Mouse (Mus musculus): ENCODE results near the gene Amotl1.

The Amotl1 gene

GRCm38 (mm10) chr9:14547584-14548365, 97.1 kb downstream of the Amotl1 start:
- DNase-seq (ENCODE audit: low spot score), result no peak

GRCm38 (mm10) chr9:14544034-14544757, 100.7 kb downstream of the Amotl1 start:
- DNase-seq (ENCODE audit: low spot score), result no peak

- DNase-seq (ENCODE audit: low spot score), result no peak
Observed at GRCm38 (mm10) chr9:14534833-14535456, 109.9 kb downstream of the Amotl1 start.

GRCm38 (mm10) chr9:14533659-14534058, 111.2 kb downstream of the Amotl1 start:
- DNase-seq (ENCODE audit: low spot score), result no peak

- DNase-seq (ENCODE audit: low spot score), result no peak
Observed at GRCm38 (mm10) chr9:14532283-14532682, 112.6 kb downstream of the Amotl1 start.

- DNase-seq (ENCODE audit: low spot score), result no peak
Observed at GRCm38 (mm10) chr9:14530004-14530403, 114.9 kb downstream of the Amotl1 start.

GRCm38 (mm10) chr9:14523408-14524043, 121.3 kb downstream of the Amotl1 start:
- peak; percentile 74 for DNase-seq (ENCODE audit: low spot score)

GRCm38 (mm10) chr9:14521695-14522094, 123.2 kb downstream of the Amotl1 start:
- no peak for DNase-seq (ENCODE audit: low spot score)

- no peak for DNase-seq (ENCODE audit: low spot score)
Observed at GRCm38 (mm10) chr9:14520971-14521670, 123.7 kb downstream of the Amotl1 start.

- no peak for DNase-seq (ENCODE audit: low spot score)
Observed at GRCm38 (mm10) chr9:14518105-14518504, 126.8 kb downstream of the Amotl1 start.

GRCm38 (mm10) chr9:14517296-14517695, 127.6 kb downstream of the Amotl1 start:
- no peak for DNase-seq (ENCODE audit: low spot score)

GRCm38 (mm10) chr9:14512633-14513445, 132.0 kb downstream of the Amotl1 start:
- peak; percentile 14 for DNase-seq (ENCODE audit: low spot score)

- DNase-seq (ENCODE audit: low spot score), result no peak
Observed at GRCm38 (mm10) chr9:14500916-14501424, 143.9 kb downstream of the Amotl1 start.

GRCm38 (mm10) chr9:14500023-14500915, 144.6 kb downstream of the Amotl1 start, which contains the start of the genes Kdm4d and Cwc15:
Gene Kdm4d, minus strand, starts transcription at chr9:14500482.
Gene Cwc15, plus strand, starts transcription at chr9:14500617.
- DNase-seq (ENCODE audit: low spot score), result peak; percentile 87

- no peak for DNase-seq (ENCODE audit: low spot score)
Observed at GRCm38 (mm10) chr9:14498896-14499705, 145.8 kb downstream of the Amotl1 start.
